Mouse (Mus musculus) liver, embryonic 16.5 days (tissue): Measurements from ENCODE around the gene Rtn4rl2. TPM values are rescaled to one million over a fixed set of nuclear protein-coding genes. Genes with fewer than 3 reads are reported as not detected.

Experiments
- ATAC-seq: fragments of 200-750 bp; cut with Nextera tagmentation; 2 replicates; pipeline ENCODE4 v1.8.0; 2017; ENCODE audit warnings: low read depth, mild to moderate bottlenecking, moderate number of reproducible peaks, moderate library complexity
- H3K27ac ChIP-seq: fragments of 300-500 bp; sonication (generic); 2 replicates; pipeline ENCODE4 v1.5.1; 2014; ENCODE audit warnings: mild to moderate bottlenecking, low read length
- H3K27me3 ChIP-seq: fragments of 300-500 bp; sonication (generic); 2 replicates; pipeline ENCODE4 v1.6.1; 2014; ENCODE audit warnings: low read depth, low read length, mixed read lengths; ENCODE audit not compliant: control insufficient read depth, insufficient read depth
- H3K36me3 ChIP-seq: fragments of 300-500 bp; sonication (generic); 2 replicates; pipeline ENCODE4 v1.6.1; 2014; ENCODE audit warnings: mild to moderate bottlenecking; ENCODE audit not compliant: control insufficient read depth, insufficient read depth
- H3K4me1 ChIP-seq: fragments of 300-500 bp; sonication (generic); 2 replicates; pipeline ENCODE4 v1.6.1; 2014; ENCODE audit warnings: low read depth, low read length, mixed read lengths; ENCODE audit not compliant: control insufficient read depth
- H3K4me2 ChIP-seq: fragments of 300-500 bp; sonication (generic); 2 replicates; pipeline ENCODE4 v1.6.1; 2014; ENCODE audit warnings: low read depth, low read length, mixed read lengths
- H3K4me3 ChIP-seq: fragments of 300-500 bp; sonication (generic); 2 replicates; pipeline ENCODE4 v1.5.1; 2014; ENCODE audit warnings: low read depth, mild to moderate bottlenecking, low read length
- H3K9ac ChIP-seq: fragments of 300-500 bp; sonication (generic); 2 replicates; pipeline ENCODE4 v1.6.1; 2014; ENCODE audit warnings: low read depth, low read length
- H3K9me3 ChIP-seq: fragments of 300-500 bp; sonication (generic); replicated peaks from 2 replicates; pipeline ENCODE4 v1.6.1; 2016; ENCODE audit warnings: low read length; ENCODE audit not compliant: control insufficient read depth
- WGBS: fragments of 180-500 bp; shearing (Covaris S2); extraction: QIAGEN DNeasy Blood & Tissue Kit; methylation state at CpG from one replicate; pipeline ENCODE4 v1.1.7; 2014; ENCODE audit not compliant: insufficient replicate concordance; 5-methylcytosine and 5-hydroxymethylcytosine counted together
- polyA plus RNA-seq: library from polyadenylated mRNA; unstranded; fragments of >200 nt; fragmentation: Nextera tagmentation; extraction: Ambion mirVana; gene quantifications from 2 replicates; pipeline ENCODE4 v1.2.1, GENCODE M21; 2015

The Rtn4rl2 gene
- not detected in 2 replicates for polyA plus RNA-seq

- Histone ChIP-seq H3K4me1 (peaks cover 31% of the 10 kb centered on the region), H3K9ac (no peak within 1 kb of the TSS; the same call in 1 of the 2 replicates), H3K9me3 (no peaks in the 10 kb centered on the region), H3K27me3 (peaks cover 97% of the 10 kb centered on the region), H3K4me2 (peak within 1 kb of the TSS; percentile 66), H3K27ac (no peak within 1 kb of the TSS), H3K4me3 (peak within 1 kb of the TSS; percentile 53), H3K36me3 (no peaks in the 10 kb centered on the region)
- WGBS: 1% methylated on average over 33 of the region's 35 CpGs
- ATAC-seq: no peak
Measured at GRCm38 (mm10) chr2:84886234-84886731, at the start of gene Rtn4rl2. Rtn4rl2 (minus strand) TSS chr2:84886710.

- Histone ChIP-seq H3K4me2 (peak overlapping the region; percentile 15; the same call in 1 of the 2 replicates), H3K27me3 (no peaks in the 10 kb centered on the region; the same call in 1 of the 2 replicates), H3K4me3 (no peak overlapping the region), H3K9me3 (no peaks in the 10 kb centered on the region), H3K9ac (no peak overlapping the region), H3K4me1 (peaks cover 17% of the 10 kb centered on the region), H3K27ac (peak overlapping the region; percentile 46; the same call in 1 of the 2 replicates), H3K36me3 (peaks cover 8% of the 10 kb centered on the region)
- WGBS: 80% methylated on average over 5 of the region's 5 CpGs
- ATAC-seq: no peak
Measured at GRCm38 (mm10) chr2:84935065-84935464, 48.6 kb upstream of the Rtn4rl2 start.

- no peak overlapping the region for H3K4me2 ChIP-seq
- H3K4me3 ChIP-seq: no peak overlapping the region
- H3K9me3 ChIP-seq: no peaks in the 10 kb centered on the region
- H3K9ac ChIP-seq: no peak overlapping the region
- H3K4me1 ChIP-seq: peaks cover 13% of the 10 kb centered on the region
- 78% methylated on average over 4 of the region's 4 CpGs for WGBS
- H3K27ac ChIP-seq: no peak overlapping the region
- H3K27me3 ChIP-seq: no peaks in the 10 kb centered on the region; the same call in 1 of the 2 replicates
- ATAC-seq: no peak
- peaks cover 3% of the 10 kb centered on the region; the same call in 1 of the 2 replicates for H3K36me3 ChIP-seq
Measured at GRCm38 (mm10) chr2:84934649-84935007, 48.1 kb upstream of the Rtn4rl2 start.

GRCm38 (mm10) chr2:84933992-84934648, 47.6 kb upstream of the Rtn4rl2 start:
- H3K27ac ChIP-seq: no peak overlapping the region
- no peak for ATAC-seq
- no peaks in the 10 kb centered on the region for H3K36me3 ChIP-seq
- no peak overlapping the region for H3K4me2 ChIP-seq
- H3K27me3 ChIP-seq: no peaks in the 10 kb centered on the region; the same call in 1 of the 2 replicates
- H3K4me1 ChIP-seq: peaks cover 11% of the 10 kb centered on the region
- 55% methylated on average over 8 of the region's 8 CpGs for WGBS
- H3K9me3 ChIP-seq: no peaks in the 10 kb centered on the region
- no peak overlapping the region for H3K4me3 ChIP-seq
- H3K9ac ChIP-seq: no peak overlapping the region

GRCm38 (mm10) chr2:84930186-84930585, 43.7 kb upstream of the Rtn4rl2 start:
- H3K4me2 ChIP-seq: no peak overlapping the region
- WGBS: 18% methylated on average over 7 of the region's 7 CpGs
- H3K9ac ChIP-seq: no peak overlapping the region
- H3K27ac ChIP-seq: no peak overlapping the region
- H3K9me3 ChIP-seq: no peaks in the 10 kb centered on the region
- ATAC-seq: no peak
- H3K27me3 ChIP-seq: no peaks in the 10 kb centered on the region; the same call in 1 of the 2 replicates
- no peaks in the 10 kb centered on the region for H3K36me3 ChIP-seq
- no peak overlapping the region for H3K4me3 ChIP-seq
- peaks cover 8% of the 10 kb centered on the region for H3K4me1 ChIP-seq

- ATAC-seq: no peak
- Histone ChIP-seq H3K36me3 (no peaks in the 10 kb centered on the region), H3K4me2 (no peak overlapping the region), H3K4me3 (no peak overlapping the region), H3K27me3 (no peaks in the 10 kb centered on the region), H3K9me3 (no peaks in the 10 kb centered on the region), H3K27ac (no peak overlapping the region), H3K4me1 (no peaks in the 10 kb centered on the region), H3K9ac (no peak overlapping the region)
- WGBS: 53% methylated on average over 10 of the region's 10 CpGs
Measured at GRCm38 (mm10) chr2:84919601-84920108, 33.1 kb upstream of the Rtn4rl2 start.

GRCm38 (mm10) chr2:84918188-84918587, 31.7 kb upstream of the Rtn4rl2 start:
- Histone ChIP-seq H3K27ac (no peak overlapping the region), H3K36me3 (no peaks in the 10 kb centered on the region), H3K27me3 (no peaks in the 10 kb centered on the region), H3K9me3 (no peaks in the 10 kb centered on the region), H3K9ac (no peak overlapping the region), H3K4me1 (no peaks in the 10 kb centered on the region), H3K4me3 (no peak overlapping the region), H3K4me2 (no peak overlapping the region)
- 50% methylated on average over 3 of the region's 3 CpGs for WGBS
- ATAC-seq: no peak

- no peaks in the 10 kb centered on the region for H3K9me3 ChIP-seq
- no peak overlapping the region for H3K4me2 ChIP-seq
- no peak overlapping the region for H3K4me3 ChIP-seq
- no peaks in the 10 kb centered on the region for H3K4me1 ChIP-seq
- peak; percentile 24; the same call in 1 of the 2 replicates for ATAC-seq
- H3K27me3 ChIP-seq: no peaks in the 10 kb centered on the region
- WGBS: 41% methylated on average over 8 of the region's 8 CpGs
- no peaks in the 10 kb centered on the region for H3K36me3 ChIP-seq
- no peak overlapping the region for H3K9ac ChIP-seq
- no peak overlapping the region for H3K27ac ChIP-seq
Measured at GRCm38 (mm10) chr2:84916548-84917320, 30.2 kb upstream of the Rtn4rl2 start.
